Mouse (Mus musculus) stomach, postnatal 0 days (tissue): ENCODE results near the gene Yars2.

ENCODE experiments used
- CTCF ChIP-seq: IDR thresholded peaks from 2 replicates; pipeline ENCODE4 v1.5.1; 2016; ENCODE audit warnings: antibody characterized with exemption, low read depth, mild to moderate bottlenecking, moderate library complexity
- EP300 ChIP-seq: optimal IDR thresholded peaks from 2 replicates; pipeline ENCODE3; 2016; ENCODE audit warnings: antibody characterized with exemption

DNA sequence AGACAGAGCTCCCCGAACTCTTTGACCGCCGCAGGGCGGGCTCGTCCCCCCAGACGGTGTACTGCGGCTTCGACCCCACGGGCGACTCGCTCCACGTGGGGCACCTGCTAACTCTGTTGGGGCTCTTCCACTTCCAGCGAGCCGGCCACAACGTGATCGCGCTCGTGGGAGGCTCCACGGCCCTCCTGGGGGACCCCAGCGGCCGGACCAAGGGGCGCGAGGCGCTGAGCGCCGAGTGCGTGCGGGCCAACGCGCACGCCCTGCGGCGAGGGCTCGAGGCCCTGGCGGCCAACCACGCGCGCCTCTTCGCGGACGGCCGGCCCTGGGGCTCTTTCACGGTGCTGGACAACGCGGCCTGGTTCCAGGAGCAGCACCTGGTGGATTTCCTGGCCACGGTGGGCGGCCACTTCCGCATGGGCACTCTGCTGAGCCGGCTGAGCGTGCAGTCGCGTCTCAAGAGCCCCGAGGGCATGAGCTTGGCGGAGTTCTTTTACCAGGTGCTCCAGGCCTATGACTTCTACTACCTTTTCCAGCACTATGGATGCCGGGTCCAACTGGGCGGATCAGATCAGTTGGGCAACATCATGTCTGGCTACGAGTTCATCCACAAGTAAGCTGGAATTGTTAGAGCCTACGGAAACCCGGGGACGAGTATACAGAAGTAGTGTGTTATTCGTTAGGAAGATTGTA is 518 bp downstream of the Yars2 start:
- TF ChIP-seq CTCF (no peak), EP300 (no peak)
